8 mouse cellular contexts compared by ENCODE assay signal in genomic region chr7:97297466-97297865, GRCm38 (mm10). TPM values are rescaled to one million over a fixed set of nuclear protein-coding genes. Genes with fewer than 3 reads are reported as not detected.
DNase-seq lines count a peak whose midpoint lies in the region; ATAC-seq and TF ChIP-seq lines count a peak whose summit lies in the region.

No protein-coding gene starts in this region.

- H3K4me3 ChIP-seq in forebrain, embryonic 13.5 days: no peak overlapping the region
- no peak overlapping the region for H3K4me3 ChIP-seq in midbrain, postnatal 0 days (ENCODE audit: low read depth, low read length)

- H3K27me3 ChIP-seq in forebrain, embryonic 13.5 days: no peaks in the 10 kb centered on the region
- H3K27me3 ChIP-seq in midbrain, postnatal 0 days (ENCODE audit: insufficient read depth, low read length): no peaks in the 10 kb centered on the region

- H3K4me2 ChIP-seq in forebrain, embryonic 13.5 days: no peak overlapping the region
- H3K4me2 ChIP-seq in midbrain, postnatal 0 days (ENCODE audit: low read depth, low read length, poor library complexity, severe bottlenecking): no peak overlapping the region

- WGBS in forebrain, embryonic 13.5 days: 2% methylated on average over 2 of the region's 2 CpGs
- 2% methylated on average over 2 of the region's 2 CpGs for WGBS in midbrain, postnatal 0 days

- no peaks in the 10 kb centered on the region for H3K4me1 ChIP-seq in forebrain, embryonic 13.5 days
- no peaks in the 10 kb centered on the region for H3K4me1 ChIP-seq in midbrain, postnatal 0 days (ENCODE audit: insufficient read depth, low read length)

- ATAC-seq in forebrain, embryonic 13.5 days: peak; percentile 69
- no peak for ATAC-seq in midbrain, postnatal 0 days (ENCODE audit: low FRiP score)

- no peaks in the 10 kb centered on the region for H3K9me3 ChIP-seq in forebrain, embryonic 13.5 days (replicated peaks)
- H3K9me3 ChIP-seq in midbrain, postnatal 0 days (ENCODE audit: low read length): no peaks in the 10 kb centered on the region

- peak; percentile 65 for DNase-seq in ovary, postnatal 14 days (ENCODE audit: low spot score)
- no peak for DNase-seq in ovary, postnatal 10 days (ENCODE audit: low spot score)
- DNase-seq in c-Kit-positive CD71-negative TER-119-negative erythroid progenitor cells, embryonic 14.5 days (ENCODE audit: low read depth): peak; percentile 69
- DNase-seq in induced T-regulatory cell, adult 2 months (ENCODE audit: low read depth): peak; percentile 72
- DNase-seq in left cerebral cortex, postnatal 4 days: peak; percentile 49
- DNase-seq in midbrain, postnatal 0 days (ENCODE audit: low spot score): peak; percentile 70
- DNase-seq in testis, postnatal 10 days (ENCODE audit: low spot score): peak; percentile 68

- intact Hi-C loops in left cerebral cortex, postnatal 4 days (cut with DNase I): loop anchor here (5.0 to 10.0 kb wide), 2 partner anchors 213 to 325 kb away; partner anchors contain the start of gene Gab2

- no peak overlapping the region for H3K9ac ChIP-seq in forebrain, embryonic 13.5 days
- no peak overlapping the region for H3K9ac ChIP-seq in midbrain, postnatal 0 days (replicated peaks; ENCODE audit: low read length, poor library complexity, severe bottlenecking)

- peak; percentile 93 for TF ChIP-seq CTCF in midbrain, postnatal 0 days (IDR thresholded peaks at IDR 0.05)

- H3K27ac ChIP-seq in forebrain, embryonic 13.5 days: no peak overlapping the region
- H3K27ac ChIP-seq in midbrain, postnatal 0 days (ENCODE audit: low read depth, low read length): no peak overlapping the region

- H3K36me3 ChIP-seq in forebrain, embryonic 13.5 days (ENCODE audit: poor library complexity, severe bottlenecking): peaks cover 10% of the 10 kb centered on the region; the same call in 1 of the 2 replicates
- peaks cover 19% of the 10 kb centered on the region for H3K36me3 ChIP-seq in midbrain, postnatal 0 days (ENCODE audit: insufficient read depth, low read length)

RNA-seq across cellular contexts. Expression of gene Usp35, which starts 34.4 kb away (rescaled TPM):
- 2.9 TPM in 2 replicates for polyA plus RNA-seq in forebrain, embryonic 13.5 days (2015; fragmentation: Nextera tagmentation; extraction: Ambion mirVana)
- total RNA-seq in left cerebral cortex, postnatal 4 days (2021): 10 to 100 TPM; 12.9 to 13.8 TPM
- total RNA-seq in midbrain, postnatal 0 days (2014; rRNA removed): 13.4 and 14.3 TPM in 2 replicates
- polyA plus RNA-seq in midbrain, postnatal 0 days (2015; fragmentation: Nextera tagmentation; extraction: Ambion mirVana): 2.7 and 2.9 TPM in 2 replicates

RNA-seq across cellular contexts. Expression of gene Kctd21, which starts 34.7 kb away (rescaled TPM):
- polyA plus RNA-seq in forebrain, embryonic 13.5 days (2015; fragmentation: Nextera tagmentation; extraction: Ambion mirVana): 5.3 and 6.1 TPM in 2 replicates
- 1 to 10 TPM; 5.0 to 5.8 TPM for total RNA-seq in left cerebral cortex, postnatal 4 days (2021)
- total RNA-seq in midbrain, postnatal 0 days (2014; rRNA removed): 4.0 and 6.1 TPM in 2 replicates
- polyA plus RNA-seq in midbrain, postnatal 0 days (2015; fragmentation: Nextera tagmentation; extraction: Ambion mirVana): 3.1 TPM in 2 replicates
